Mouse (Mus musculus): ENCODE measurements around the gene Tax1bp1. TPM values are rescaled to one million over a fixed set of nuclear protein-coding genes. Genes with fewer than 3 reads are reported as not detected.

Tax1bp1 gene
- polyA plus RNA-seq, 1 experiment from 2014 or later: 168 TPM

GRCm38 (mm10) chr6:52777034-52777433 is 63.5 kb downstream of the Tax1bp1 start:
- 79% methylated on average over 8 of the region's 8 CpGs for WGBS
- DNase-seq (ENCODE audit: low spot score) (no peak), ATAC-seq (no peak)
- no peaks in the 10 kb centered on the region for H3K27me3 ChIP-seq (replicated peaks; ENCODE audit: control insufficient read depth, insufficient read depth, low read length)
- H3K27ac ChIP-seq (ENCODE audit: low read depth, low read length): no peak overlapping the region
- no peaks in the 10 kb centered on the region for H3K9me3 ChIP-seq (replicated peaks; ENCODE audit: control insufficient read depth, low read length)
- no peak overlapping the region for H3K4me3 ChIP-seq (ENCODE audit: low read depth, low read length)
- H3K4me2 ChIP-seq (ENCODE audit: low read length): no peak overlapping the region
- no peak overlapping the region for H3K9ac ChIP-seq (ENCODE audit: low read length)
- no peaks in the 10 kb centered on the region for H3K36me3 ChIP-seq (ENCODE audit: control insufficient read depth, insufficient read depth, low read length)
- H3K4me1 ChIP-seq (ENCODE audit: control insufficient read depth, insufficient read depth, low read length): 0 out of 2 replicates have a peak, but pooled peaks cover 3% of the 10 kb centered on the region

DNA sequence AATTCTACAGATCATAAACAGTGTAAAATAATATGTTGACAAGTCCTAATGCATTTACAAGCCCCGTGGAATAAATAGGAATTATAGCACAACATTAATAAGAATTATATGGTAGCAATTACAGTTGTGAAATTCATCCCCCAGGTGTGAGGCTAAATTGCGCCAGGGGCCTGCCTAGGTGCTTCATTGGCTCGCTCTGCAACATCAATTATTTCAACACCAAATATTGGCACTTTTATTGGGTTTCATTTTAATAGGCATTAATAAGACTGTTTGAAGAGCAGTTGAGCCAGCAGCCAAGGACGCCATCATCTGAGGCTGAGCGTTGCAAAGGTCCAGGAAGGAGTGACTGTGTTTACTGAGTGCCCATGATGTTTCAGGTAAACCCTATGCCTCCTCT is 65.0 kb downstream of the Tax1bp1 start:
- ATAC-seq (no peak), DNase-seq (ENCODE audit: low spot score) (no peak)
- Histone ChIP-seq H3K36me3 (ENCODE audit: control insufficient read depth, insufficient read depth, low read length) (no peaks in the 10 kb centered on the region), H3K4me1 (ENCODE audit: control insufficient read depth, insufficient read depth, low read length) (0 out of 2 replicates have a peak, but pooled peaks cover 3% of the 10 kb centered on the region), H3K27me3 (replicated peaks; ENCODE audit: control insufficient read depth, insufficient read depth, low read length) (no peaks in the 10 kb centered on the region), H3K9me3 (replicated peaks; ENCODE audit: control insufficient read depth, low read length) (no peaks in the 10 kb centered on the region), H3K4me3 (ENCODE audit: low read depth, low read length) (no peak overlapping the region), H3K4me2 (ENCODE audit: low read length) (no peak overlapping the region), H3K27ac (ENCODE audit: low read depth, low read length) (no peak overlapping the region), H3K9ac (ENCODE audit: low read length) (no peak overlapping the region)
- WGBS: 94% methylated on average over 5 of the region's 5 CpGs

DNA sequence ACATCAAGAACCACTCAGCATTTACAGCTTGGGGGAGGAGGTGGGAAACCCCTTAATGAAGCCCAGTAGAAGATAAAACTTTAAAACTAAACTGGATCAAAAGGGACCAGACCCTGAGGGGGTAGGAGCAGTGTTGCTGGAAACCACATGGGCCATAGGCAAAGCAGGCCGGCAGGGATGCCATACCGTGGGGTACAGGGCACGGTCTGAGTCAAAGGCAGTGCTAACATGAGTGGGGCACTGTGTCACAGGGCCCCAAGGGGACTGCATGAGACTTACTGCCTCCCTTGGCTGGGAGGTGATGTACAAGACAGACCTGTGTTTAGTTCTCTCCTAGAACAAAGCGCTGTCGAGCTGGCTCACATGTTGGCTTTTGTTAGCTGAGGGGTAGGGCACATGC is 66.0 kb downstream of the Tax1bp1 start:
- Histone ChIP-seq H3K36me3 (ENCODE audit: control insufficient read depth, insufficient read depth, low read length) (no peaks in the 10 kb centered on the region), H3K27me3 (replicated peaks; ENCODE audit: control insufficient read depth, insufficient read depth, low read length) (no peaks in the 10 kb centered on the region), H3K4me1 (ENCODE audit: control insufficient read depth, insufficient read depth, low read length) (0 out of 2 replicates have a peak, but pooled peaks cover 3% of the 10 kb centered on the region), H3K9ac (ENCODE audit: low read length) (no peak overlapping the region), H3K27ac (ENCODE audit: low read depth, low read length) (no peak overlapping the region), H3K4me3 (ENCODE audit: low read depth, low read length) (no peak overlapping the region), H3K4me2 (ENCODE audit: low read length) (no peak overlapping the region), H3K9me3 (replicated peaks; ENCODE audit: control insufficient read depth, low read length) (no peaks in the 10 kb centered on the region)
- DNase-seq (ENCODE audit: low spot score) (no peak), ATAC-seq (no peak)
- 71% methylated on average over 5 of the region's 5 CpGs for WGBS

- H3K36me3 ChIP-seq (ENCODE audit: control insufficient read depth, insufficient read depth, low read length): no peaks in the 10 kb centered on the region
- 72% methylated on average over 10 of the region's 10 CpGs for WGBS
- H3K4me3 ChIP-seq (ENCODE audit: low read depth, low read length): no peak overlapping the region
- no peaks in the 10 kb centered on the region for H3K27me3 ChIP-seq (replicated peaks; ENCODE audit: control insufficient read depth, insufficient read depth, low read length)
- H3K27ac ChIP-seq (ENCODE audit: low read depth, low read length): no peak overlapping the region
- ATAC-seq (no peak), DNase-seq (ENCODE audit: low spot score) (peak; percentile 22)
- H3K4me1 ChIP-seq (ENCODE audit: control insufficient read depth, insufficient read depth, low read length): peaks cover 20% of the 10 kb centered on the region
- no peak overlapping the region for H3K9ac ChIP-seq (ENCODE audit: low read length)
- H3K4me2 ChIP-seq (ENCODE audit: low read length): no peak overlapping the region
- no peaks in the 10 kb centered on the region for H3K9me3 ChIP-seq (replicated peaks; ENCODE audit: control insufficient read depth, low read length)
Measured at GRCm38 (mm10) chr6:52790316-52790715, 76.8 kb downstream of the Tax1bp1 start.

- H3K4me2 ChIP-seq (ENCODE audit: low read length): no peak overlapping the region
- H3K4me1 ChIP-seq (ENCODE audit: control insufficient read depth, insufficient read depth, low read length): peaks cover 24% of the 10 kb centered on the region
- no peak overlapping the region for H3K9ac ChIP-seq (ENCODE audit: low read length)
- H3K9me3 ChIP-seq (replicated peaks; ENCODE audit: control insufficient read depth, low read length): no peaks in the 10 kb centered on the region
- no peak overlapping the region for H3K27ac ChIP-seq (ENCODE audit: low read depth, low read length)
- no peaks in the 10 kb centered on the region for H3K36me3 ChIP-seq (ENCODE audit: control insufficient read depth, insufficient read depth, low read length)
- no peak for DNase-seq (ENCODE audit: low spot score)
- WGBS: 84% methylated on average over 4 of the region's 4 CpGs
- H3K27me3 ChIP-seq (replicated peaks; ENCODE audit: control insufficient read depth, insufficient read depth, low read length): no peaks in the 10 kb centered on the region
- no peak overlapping the region for H3K4me3 ChIP-seq (ENCODE audit: low read depth, low read length)
- ATAC-seq: no peak
Measured at GRCm38 (mm10) chr6:52790781-52791180, 77.3 kb downstream of the Tax1bp1 start.

DNA sequence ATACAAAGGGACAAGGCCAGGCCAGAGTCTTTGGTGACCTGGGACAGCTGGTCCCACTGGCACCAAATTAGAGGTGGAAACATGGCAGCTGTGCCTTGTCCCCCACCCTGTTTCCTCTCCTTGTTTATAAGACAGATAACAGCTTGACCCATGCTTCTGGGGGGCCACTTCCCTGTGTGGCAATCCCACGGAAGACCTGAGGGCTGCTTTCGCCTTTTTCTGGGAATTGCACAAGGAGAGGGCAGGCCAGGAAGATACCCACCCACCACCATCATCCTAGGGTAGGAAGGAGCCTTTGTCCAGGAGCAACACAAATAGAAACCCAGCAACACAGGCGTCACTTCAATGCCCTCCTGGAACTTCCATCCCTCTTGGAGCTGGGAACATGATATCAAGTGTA is 78.9 kb downstream of the Tax1bp1 start:
- Histone ChIP-seq H3K27ac (ENCODE audit: low read depth, low read length) (no peak overlapping the region), H3K36me3 (ENCODE audit: control insufficient read depth, insufficient read depth, low read length) (no peaks in the 10 kb centered on the region), H3K4me3 (ENCODE audit: low read depth, low read length) (no peak overlapping the region), H3K27me3 (replicated peaks; ENCODE audit: control insufficient read depth, insufficient read depth, low read length) (no peaks in the 10 kb centered on the region), H3K9me3 (replicated peaks; ENCODE audit: control insufficient read depth, low read length) (no peaks in the 10 kb centered on the region), H3K4me1 (ENCODE audit: control insufficient read depth, insufficient read depth, low read length) (peaks cover 38% of the 10 kb centered on the region), H3K9ac (ENCODE audit: low read length) (no peak overlapping the region), H3K4me2 (ENCODE audit: low read length) (no peak overlapping the region)
- no peak for DNase-seq (ENCODE audit: low spot score)
- ATAC-seq: no peak
- WGBS: 87% methylated on average over 3 of the region's 3 CpGs

DNA sequence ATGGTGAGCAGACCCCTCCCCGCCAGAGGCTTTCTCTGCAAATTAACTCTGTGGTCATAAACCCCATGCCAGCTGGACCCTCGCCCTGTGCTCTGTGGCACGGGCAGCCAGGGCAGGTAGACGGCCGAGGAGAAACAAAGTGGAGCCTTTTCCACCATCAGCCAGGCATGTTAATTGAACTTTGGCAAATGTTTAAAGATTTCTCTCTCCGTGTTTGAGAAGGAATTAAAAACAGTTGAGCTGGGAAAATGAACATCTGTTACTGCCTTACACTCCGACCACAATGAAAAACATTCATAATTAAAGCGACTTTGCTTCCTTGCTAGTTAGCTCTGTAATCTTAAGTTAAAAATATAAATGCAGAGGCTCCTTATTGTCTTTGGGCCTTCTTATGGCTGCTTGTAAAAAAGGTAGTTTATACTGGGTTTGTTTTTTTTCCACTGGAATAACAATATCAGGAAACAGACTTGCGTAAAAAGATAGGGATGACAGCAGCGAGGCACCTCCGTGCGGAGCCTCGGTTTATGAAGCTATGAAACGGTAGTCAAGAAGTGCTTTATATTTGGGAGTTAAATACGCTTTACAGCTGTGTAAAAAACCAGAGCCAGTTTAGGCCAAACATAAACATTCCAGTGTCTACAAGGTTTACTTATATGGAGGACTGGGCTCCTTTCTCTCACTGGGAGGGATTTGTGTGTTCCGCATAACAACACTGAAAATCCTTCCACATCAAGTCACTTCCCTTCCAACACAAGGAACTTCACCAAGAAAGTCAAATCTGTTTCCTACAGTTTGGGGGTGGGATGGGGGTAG is 81.7 kb downstream of the Tax1bp1 start:
- H3K27ac ChIP-seq (ENCODE audit: low read depth, low read length): peak overlapping the region; percentile 62; the same call in 1 of the 2 replicates
- peak; percentile 77 for ATAC-seq
- no peaks in the 10 kb centered on the region for H3K27me3 ChIP-seq (replicated peaks; ENCODE audit: control insufficient read depth, insufficient read depth, low read length)
- no peak overlapping the region for H3K9ac ChIP-seq (ENCODE audit: low read length)
- DNase-seq (ENCODE audit: low spot score): peak; percentile 83
- 41% methylated on average over 16 of the region's 16 CpGs for WGBS
- peak overlapping the region; percentile 34 for H3K4me2 ChIP-seq (ENCODE audit: low read length)
- peaks cover 33% of the 10 kb centered on the region for H3K4me1 ChIP-seq (ENCODE audit: control insufficient read depth, insufficient read depth, low read length)
- H3K36me3 ChIP-seq (ENCODE audit: control insufficient read depth, insufficient read depth, low read length): no peaks in the 10 kb centered on the region
- no peaks in the 10 kb centered on the region for H3K9me3 ChIP-seq (replicated peaks; ENCODE audit: control insufficient read depth, low read length)
- H3K4me3 ChIP-seq (ENCODE audit: low read depth, low read length): no peak overlapping the region

GRCm38 (mm10) chr6:52796035-52796598 is 82.6 kb downstream of the Tax1bp1 start:
- Histone ChIP-seq H3K27ac (ENCODE audit: low read depth, low read length) (no peak overlapping the region; the same call in 1 of the 2 replicates), H3K36me3 (ENCODE audit: control insufficient read depth, insufficient read depth, low read length) (no peaks in the 10 kb centered on the region), H3K9ac (ENCODE audit: low read length) (no peak overlapping the region), H3K9me3 (replicated peaks; ENCODE audit: control insufficient read depth, low read length) (no peaks in the 10 kb centered on the region), H3K4me3 (ENCODE audit: low read depth, low read length) (no peak overlapping the region), H3K4me2 (ENCODE audit: low read length) (no peak overlapping the region), H3K4me1 (ENCODE audit: control insufficient read depth, insufficient read depth, low read length) (peaks cover 32% of the 10 kb centered on the region), H3K27me3 (replicated peaks; ENCODE audit: control insufficient read depth, insufficient read depth, low read length) (no peaks in the 10 kb centered on the region)
- WGBS: 69% methylated on average over 9 of the region's 9 CpGs
- ATAC-seq (no peak), DNase-seq (ENCODE audit: low spot score) (no peak)

- DNase-seq (ENCODE audit: low spot score): peak; percentile 67
Measured at GRCm38 (mm10) chr6:52796691-52797090, 83.2 kb downstream of the Tax1bp1 start.

More at GRCm38 (mm10) chr6:52796691-52797090, 83.2 kb downstream of the Tax1bp1 start:
- no peak overlapping the region for H3K9ac ChIP-seq (ENCODE audit: low read length)
- H3K27ac ChIP-seq (ENCODE audit: low read depth, low read length): no peak overlapping the region
- WGBS: 38% methylated on average over 1 of the region's 1 CpGs
- peaks cover 32% of the 10 kb centered on the region for H3K4me1 ChIP-seq (ENCODE audit: control insufficient read depth, insufficient read depth, low read length)
- H3K27me3 ChIP-seq (replicated peaks; ENCODE audit: control insufficient read depth, insufficient read depth, low read length): no peaks in the 10 kb centered on the region
- no peaks in the 10 kb centered on the region for H3K9me3 ChIP-seq (replicated peaks; ENCODE audit: control insufficient read depth, low read length)
- ATAC-seq: peak; percentile 57; the same call in 1 of the 2 replicates
- no peaks in the 10 kb centered on the region for H3K36me3 ChIP-seq (ENCODE audit: control insufficient read depth, insufficient read depth, low read length)
- no peak overlapping the region for H3K4me3 ChIP-seq (ENCODE audit: low read depth, low read length)
- no peak overlapping the region for H3K4me2 ChIP-seq (ENCODE audit: low read length)

All from forebrain, embryonic 14.5 days (tissue).